Mouse (Mus musculus) ES-E14 (cell line): ENCODE measurements around the gene Slc6a8.

Experiments used
- CHD2 ChIP-seq: IDR thresholded peaks from 2 replicates; pipeline ENCODE4 v1.6.1; 2014; ENCODE audit warnings: mild to moderate bottlenecking, low read depth, low read length, inconsistent platforms
- HCFC1 ChIP-seq: IDR thresholded peaks from 2 replicates; pipeline ENCODE4 v1.6.1; 2012; ENCODE audit warnings: low read length, inconsistent platforms, borderline replicate concordance; ENCODE audit not compliant: insufficient read depth
- MAFK ChIP-seq: IDR thresholded peaks from 2 replicates; pipeline ENCODE4 v1.6.1; 2014; ENCODE audit warnings: mild to moderate bottlenecking, low read depth, low read length, inconsistent platforms; ENCODE audit not compliant: insufficient read depth
- ZNF384 ChIP-seq: IDR thresholded peaks from 2 replicates; pipeline ENCODE4 v1.6.1; 2012; ENCODE audit warnings: low read depth, low read length, inconsistent platforms

DNA sequence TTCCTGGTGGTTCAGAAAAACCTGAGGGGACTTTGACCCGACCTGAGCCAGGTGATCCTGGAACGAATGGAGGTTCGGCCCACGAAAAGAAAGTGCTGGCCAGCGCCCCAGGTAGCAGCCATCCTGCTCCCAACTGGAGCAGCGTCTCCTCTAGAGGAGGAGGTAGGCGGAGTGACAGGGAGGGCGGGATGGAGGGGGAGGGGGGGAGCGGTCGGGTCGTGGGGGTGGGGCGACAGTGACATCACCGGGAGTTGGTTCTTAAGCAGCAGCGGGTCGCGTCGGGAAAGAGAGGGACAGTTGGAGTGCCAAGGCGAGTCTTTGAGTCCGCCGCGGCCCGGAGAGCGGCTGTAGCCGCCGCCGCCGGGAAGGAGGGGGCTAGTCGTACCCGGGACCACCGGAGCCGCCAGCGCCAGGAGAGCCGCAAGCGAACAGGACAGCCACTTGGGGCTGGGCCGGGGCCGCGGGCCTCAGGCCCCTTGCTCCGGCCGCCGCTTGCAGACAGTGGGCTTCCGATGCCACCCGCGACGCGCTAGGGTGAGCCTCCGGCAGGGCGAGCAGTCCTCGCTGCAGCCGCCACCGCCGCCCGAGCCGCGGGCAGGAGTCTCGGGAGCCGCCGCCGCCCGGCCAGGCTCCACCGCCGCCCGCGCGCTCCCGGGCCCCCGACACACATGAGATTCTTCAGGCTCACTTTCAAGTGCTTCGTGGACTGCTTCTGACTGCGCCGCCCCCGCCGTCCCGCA is at the start of gene Slc6a8:
- TF ChIP-seq CHD2 (no peak), MAFK (no peak), HCFC1 (no peak), ZNF384 (no peak)
